Mouse (Mus musculus): ENCODE data around the gene Arrdc5.

- TF ChIP-seq CTCF (IDR thresholded peaks at IDR 0.05; ENCODE audit: insufficient read depth, low read depth, low read length) (no peak; the same call in 1 of the 2 replicates), POLR2A (IDR thresholded peaks at IDR 0.05; ENCODE audit: insufficient read depth, low read depth, low read length) (no peak)
Observed at GRCm38 (mm10) chr17:56338909-56339308, 38.8 kb upstream of the Arrdc5 start.

Data from olfactory bulb, adult 2 months (tissue).